Mouse (Mus musculus) forebrain, embryonic 14.5 days (tissue): ENCODE measurements around the gene Tcaf3. TPM values are rescaled to one million over a fixed set of nuclear protein-coding genes. Genes with fewer than 3 reads are reported as not detected.

Experiments used
- ATAC-seq: fragments of 200-750 bp; cut with Nextera tagmentation; 2 replicates; pipeline ENCODE4 v1.8.0; 2017; ENCODE audit warnings: mild to moderate bottlenecking, moderate library complexity
- DNase-seq: peaks from one replicate; pipeline ENCODE4 v3.0.0-alpha.2; 2015; ENCODE audit warnings: low spot score
- H3K27ac ChIP-seq: fragments of 300-500 bp; sonication (generic); 2 replicates; pipeline ENCODE4 v1.5.1; 2014; ENCODE audit warnings: low read depth, mild to moderate bottlenecking, control low read depth, low read length, moderate library complexity
- H3K27me3 ChIP-seq: fragments of 300-500 bp; sonication (generic); replicated peaks from 2 replicates; pipeline ENCODE4 v1.6.1; 2014; ENCODE audit warnings: low read length, control low read depth, mixed read lengths; ENCODE audit not compliant: control insufficient read depth, insufficient read depth
- H3K36me3 ChIP-seq: fragments of 300-500 bp; sonication (generic); 2 replicates; pipeline ENCODE4 v1.6.1; 2014; ENCODE audit warnings: low read length, control low read depth; ENCODE audit not compliant: control insufficient read depth, insufficient read depth
- H3K4me1 ChIP-seq: fragments of 300-500 bp; sonication (generic); 2 replicates; pipeline ENCODE4 v1.6.1; 2014; ENCODE audit warnings: antibody characterized with exemption, low read length, control low read depth; ENCODE audit not compliant: control insufficient read depth, insufficient read depth
- H3K4me2 ChIP-seq: fragments of 300-500 bp; sonication (generic); 2 replicates; pipeline ENCODE4 v1.6.1; 2014; ENCODE audit warnings: mild to moderate bottlenecking, control low read depth, low read length
- H3K4me3 ChIP-seq: fragments of 300-500 bp; sonication (generic); 2 replicates; pipeline ENCODE4 v1.5.1; 2014; ENCODE audit warnings: low read depth, low read length, control low read depth
- H3K9ac ChIP-seq: fragments of 300-500 bp; sonication (generic); 2 replicates; pipeline ENCODE4 v1.6.1; 2014; ENCODE audit warnings: mild to moderate bottlenecking, low read length, control low read depth, moderate library complexity
- H3K9me3 ChIP-seq: fragments of 300-500 bp; sonication (generic); replicated peaks from 2 replicates; pipeline ENCODE4 v1.6.1; 2016; ENCODE audit warnings: low read length, control low read depth, mixed read lengths; ENCODE audit not compliant: control insufficient read depth
- WGBS: fragments of 180-500 bp; shearing (Covaris S2); extraction: QIAGEN DNeasy Blood & Tissue Kit; methylation state at CpG from one replicate; pipeline ENCODE4 v1.1.7; 2014; 5-methylcytosine and 5-hydroxymethylcytosine counted together
- polyA plus RNA-seq: library from polyadenylated mRNA; unstranded; fragments of >200 nt; fragmentation: Nextera tagmentation; extraction: Ambion mirVana; gene quantifications from 2 replicates; pipeline ENCODE4 v1.2.1, GENCODE M21; 2014

Gene Tcaf3
- polyA plus RNA-seq, 1 experiment from 2014 or later: not detected

DNA sequence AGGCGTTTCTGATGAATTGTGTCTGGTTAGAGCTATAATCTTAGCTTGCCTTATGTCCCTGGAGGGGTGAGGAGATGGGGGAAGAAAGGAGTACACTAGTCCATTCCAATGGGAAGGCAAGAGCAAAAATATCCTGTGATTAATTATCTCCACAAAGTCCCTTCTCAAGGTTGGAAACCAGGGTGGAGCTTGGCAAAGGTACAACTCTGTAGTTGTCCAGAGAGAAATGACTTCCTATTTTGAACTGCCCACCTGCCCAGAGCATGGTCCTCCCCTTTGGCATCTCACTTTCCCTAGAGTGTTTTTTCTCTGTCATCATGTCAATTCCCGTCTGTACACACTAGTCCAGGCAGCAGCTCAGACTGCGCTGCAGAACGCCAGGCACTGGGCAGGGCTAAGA, 50.0 kb downstream of the Tcaf3 start, which contains the start of gene Olfr455:
Olfr455 (minus strand) TSS at position 127 of the 400 bp plus-strand sequence.
- 89% methylated on average over 4 of the region's 4 CpGs for WGBS
- H3K36me3 ChIP-seq: no peaks in the 10 kb centered on the region
- H3K4me2 ChIP-seq: no peak within 1 kb of the TSS
- ATAC-seq: no peak
- no peak within 1 kb of the TSS for H3K9ac ChIP-seq
- H3K27me3 ChIP-seq: no peaks in the 10 kb centered on the region
- H3K9me3 ChIP-seq: no peaks in the 10 kb centered on the region
- H3K4me1 ChIP-seq: no peaks in the 10 kb centered on the region
- H3K27ac ChIP-seq: no peak within 1 kb of the TSS
- DNase-seq: no peak
- no peak within 1 kb of the TSS for H3K4me3 ChIP-seq

DNA sequence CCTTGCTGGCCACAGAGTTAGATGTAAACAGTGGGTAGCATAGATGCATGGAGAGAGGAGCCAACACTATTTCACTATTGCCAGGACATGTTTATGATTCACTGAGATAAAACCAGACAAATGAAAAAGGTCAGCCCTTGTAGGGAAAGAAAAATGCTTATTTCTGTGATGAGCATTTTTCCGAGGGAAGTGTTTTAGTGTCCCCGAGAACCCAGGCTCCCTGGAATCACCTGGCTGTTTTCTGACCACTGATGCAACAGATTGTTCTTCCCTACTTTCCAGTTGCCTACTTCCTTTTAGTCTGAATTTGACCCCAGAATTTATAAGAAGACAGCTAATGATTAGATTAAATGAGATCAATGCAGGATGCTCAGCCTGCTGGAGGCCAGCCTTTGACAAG, 51.3 kb downstream of the Tcaf3 start:
- no peaks in the 10 kb centered on the region for H3K27me3 ChIP-seq
- H3K27ac ChIP-seq: no peak overlapping the region
- WGBS: 85% methylated on average over 2 of the region's 2 CpGs
- DNase-seq: no peak
- no peak overlapping the region for H3K9ac ChIP-seq
- H3K36me3 ChIP-seq: no peaks in the 10 kb centered on the region
- H3K4me2 ChIP-seq: no peak overlapping the region
- no peaks in the 10 kb centered on the region for H3K9me3 ChIP-seq
- H3K4me1 ChIP-seq: no peaks in the 10 kb centered on the region
- H3K4me3 ChIP-seq: no peak overlapping the region
- ATAC-seq: no peak

DNA sequence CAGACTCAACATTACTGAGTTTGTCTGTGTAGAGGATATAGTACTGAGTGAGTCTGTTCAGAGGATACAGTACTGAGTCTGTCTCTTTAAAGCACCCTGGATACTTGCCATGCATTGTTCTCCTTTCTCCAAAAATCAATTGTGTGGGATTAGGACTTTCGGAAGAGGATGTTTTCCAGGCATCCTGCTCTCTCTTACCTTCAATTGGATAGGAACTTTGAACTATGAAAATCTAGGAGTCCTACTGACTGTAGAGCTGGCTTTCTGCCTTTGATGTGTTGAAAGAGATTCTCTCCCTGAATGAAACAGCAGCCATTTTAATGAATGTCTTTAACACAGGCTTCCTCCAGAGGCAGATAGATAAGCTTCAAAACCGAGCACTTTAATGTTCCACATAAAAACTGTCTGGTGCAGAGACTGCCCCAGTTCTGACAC, 52.0 kb downstream of the Tcaf3 start:
- no peak overlapping the region for H3K27ac ChIP-seq
- no peak overlapping the region for H3K9ac ChIP-seq
- H3K27me3 ChIP-seq: no peaks in the 10 kb centered on the region
- no peak overlapping the region for H3K4me3 ChIP-seq
- no peak overlapping the region for H3K4me2 ChIP-seq
- peak; percentile 50 for DNase-seq
- H3K4me1 ChIP-seq: no peaks in the 10 kb centered on the region
- WGBS: 51% methylated on average over 2 of the region's 2 CpGs
- H3K9me3 ChIP-seq: no peaks in the 10 kb centered on the region
- no peaks in the 10 kb centered on the region for H3K36me3 ChIP-seq
- peak; percentile 54; the same call in 1 of the 2 replicates for ATAC-seq

DNA sequence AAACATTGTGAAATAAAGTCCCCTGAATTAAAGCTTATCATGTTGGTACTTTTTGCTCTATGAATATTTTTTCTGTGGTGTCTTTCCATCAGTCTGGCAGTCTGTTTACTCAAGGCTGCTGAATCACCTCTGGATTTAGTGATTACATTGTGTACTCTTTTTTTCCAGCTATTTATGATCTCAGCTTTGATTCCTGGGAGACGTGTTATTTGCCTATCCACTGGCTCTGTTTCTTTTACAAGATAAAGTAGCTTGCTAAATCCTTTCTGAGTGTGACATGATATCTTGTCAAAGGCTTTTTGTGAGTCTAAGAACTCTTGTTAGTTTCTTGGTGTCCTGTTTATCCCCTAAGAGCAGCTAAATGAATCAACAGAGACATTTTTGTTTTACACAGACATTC, 52.6 kb downstream of the Tcaf3 start:
- WGBS: 53% methylated on average over 1 of the region's 1 CpGs
- H3K27ac ChIP-seq: no peak overlapping the region
- H3K4me3 ChIP-seq: no peak overlapping the region
- DNase-seq (no peak), ATAC-seq (no peak)
- H3K27me3 ChIP-seq: no peaks in the 10 kb centered on the region
- H3K9ac ChIP-seq: no peak overlapping the region
- no peak overlapping the region for H3K4me2 ChIP-seq
- H3K4me1 ChIP-seq: no peaks in the 10 kb centered on the region
- no peaks in the 10 kb centered on the region for H3K36me3 ChIP-seq
- H3K9me3 ChIP-seq: no peaks in the 10 kb centered on the region

DNA sequence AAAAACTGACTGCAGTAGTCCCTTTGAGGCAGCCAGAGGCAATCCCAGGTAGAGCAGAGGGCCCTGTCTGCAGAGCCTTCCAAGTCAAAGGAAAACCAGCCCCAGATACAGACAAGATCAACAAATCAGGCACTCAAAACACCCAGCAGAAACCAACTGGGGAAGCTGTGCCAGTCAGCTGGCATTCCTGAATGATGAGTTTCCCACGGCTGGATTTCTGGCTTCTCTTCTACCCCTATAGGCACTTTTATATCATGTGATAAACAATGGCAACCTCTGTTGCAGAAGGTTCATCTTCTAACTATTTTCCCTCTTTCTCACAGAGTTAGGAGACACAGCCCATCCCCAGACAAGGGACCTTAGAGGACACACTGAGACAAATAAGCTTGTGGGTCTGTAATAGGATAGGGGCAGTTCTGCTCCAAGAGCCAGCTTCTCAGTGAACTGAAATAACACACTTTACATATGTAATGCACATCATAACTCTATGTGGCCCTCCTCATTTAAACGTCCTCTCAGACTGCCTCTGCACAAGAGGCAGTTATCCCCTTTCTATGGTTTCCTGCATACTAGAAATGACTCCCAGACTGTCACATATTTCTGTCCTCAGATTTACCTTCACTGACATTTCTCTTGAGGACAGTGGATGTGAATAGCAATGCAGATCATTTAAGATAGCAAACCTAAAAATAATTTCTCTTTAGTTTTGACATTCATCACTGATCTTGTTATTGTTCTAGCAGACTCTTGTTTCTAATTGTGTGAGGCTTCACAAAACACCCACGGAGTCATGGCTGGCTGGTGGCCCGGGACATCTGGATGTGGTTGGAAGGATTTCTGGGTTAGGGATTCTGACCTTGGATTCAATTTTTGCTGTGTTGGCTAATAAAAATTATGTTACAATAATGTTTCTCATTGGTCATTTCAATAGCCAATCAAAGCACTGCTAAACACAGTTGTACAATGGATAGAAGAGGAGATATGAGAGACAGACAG, 55.2 kb downstream of the Tcaf3 start:
- Histone ChIP-seq H3K4me1 (no peaks in the 10 kb centered on the region), H3K36me3 (no peaks in the 10 kb centered on the region), H3K27ac (no peak overlapping the region), H3K27me3 (no peaks in the 10 kb centered on the region), H3K9ac (no peak overlapping the region), H3K4me3 (no peak overlapping the region), H3K9me3 (no peaks in the 10 kb centered on the region), H3K4me2 (no peak overlapping the region)
- 78% methylated on average over 4 of the region's 4 CpGs for WGBS
- no peak for DNase-seq
- ATAC-seq: no peak

DNA sequence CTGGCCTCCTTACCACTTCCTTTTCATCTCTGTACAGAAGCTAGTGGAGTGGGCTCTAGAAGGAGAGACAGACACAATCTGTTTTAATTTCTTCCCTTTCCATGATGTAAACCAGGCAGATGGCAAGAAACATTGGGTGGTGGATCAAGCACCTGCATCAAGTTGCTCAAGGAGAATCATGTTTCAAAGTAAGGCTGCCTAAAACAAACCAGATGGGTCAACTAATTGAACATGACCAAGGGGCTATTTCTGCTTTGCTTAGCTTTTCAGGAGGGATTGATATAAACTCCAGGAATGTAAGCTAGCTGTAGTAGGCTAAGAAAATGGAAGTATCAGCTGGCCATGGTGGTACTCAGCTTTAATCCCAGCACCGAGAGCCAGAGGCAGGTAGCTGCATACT, 56.8 kb downstream of the Tcaf3 start:
- no peaks in the 10 kb centered on the region for H3K4me1 ChIP-seq
- no peak overlapping the region for H3K27ac ChIP-seq
- ATAC-seq (no peak), DNase-seq (no peak)
- no peaks in the 10 kb centered on the region for H3K9me3 ChIP-seq
- 91% methylated on average over 1 of the region's 1 CpGs for WGBS
- H3K4me3 ChIP-seq: no peak overlapping the region
- H3K36me3 ChIP-seq: no peaks in the 10 kb centered on the region
- no peak overlapping the region for H3K9ac ChIP-seq
- no peak overlapping the region for H3K4me2 ChIP-seq
- no peaks in the 10 kb centered on the region for H3K27me3 ChIP-seq

DNA sequence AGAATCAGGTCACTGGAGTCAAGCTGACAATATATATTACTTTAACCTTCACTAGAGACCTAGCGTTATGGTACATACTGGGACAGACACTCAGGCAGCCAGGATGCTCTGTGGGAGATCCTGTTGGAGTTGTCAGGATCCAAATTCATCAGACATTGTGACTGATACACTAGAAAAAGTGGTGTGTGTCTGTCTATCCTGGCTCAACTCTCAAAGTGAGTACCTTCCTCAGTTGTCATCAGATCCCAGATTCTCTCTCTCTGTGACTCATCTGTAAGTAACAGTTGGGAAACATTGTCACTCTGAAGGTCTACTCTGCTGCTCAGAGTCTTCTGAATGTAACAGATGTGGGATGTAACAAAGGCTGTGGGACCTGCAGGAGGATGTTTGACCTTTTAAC, 57.8 kb downstream of the Tcaf3 start:
- 100% methylated on average over 1 of the region's 1 CpGs for WGBS
- H3K36me3 ChIP-seq: no peaks in the 10 kb centered on the region
- no peak for DNase-seq

More for the DNA sequence above, 57.8 kb downstream of the Tcaf3 start:
- Histone ChIP-seq H3K4me1 (no peaks in the 10 kb centered on the region), H3K4me2 (no peak overlapping the region), H3K9ac (no peak overlapping the region), H3K27me3 (no peaks in the 10 kb centered on the region), H3K4me3 (no peak overlapping the region), H3K9me3 (no peaks in the 10 kb centered on the region), H3K27ac (no peak overlapping the region)
- ATAC-seq: no peak
